Mouse (Mus musculus): Measurements from ENCODE around the gene Col16a1.

- TF ChIP-seq CTCF (IDR thresholded peaks at IDR 0.05; ENCODE audit: borderline replicate concordance, extremely low read depth, insufficient read depth, insufficient read length) (peak; percentile 52), POLR2A (IDR thresholded peaks at IDR 0.05; ENCODE audit: borderline replicate concordance, extremely low read depth, insufficient read depth, insufficient read length, poor library complexity, severe bottlenecking) (no peak)
Observed at GRCm38 (mm10) chr4:130066816-130067215, 19.2 kb downstream of the Col16a1 start.
